Mouse (Mus musculus) heart, postnatal 10 days (tissue): Measurements from ENCODE around the gene Top2a. TPM values are rescaled to one million over a fixed set of nuclear protein-coding genes. Genes with fewer than 3 reads are reported as not detected.
A peak's percentile ranks its signal among the peaks of the same experiment; 100 is the strongest.

Source experiments
- DNase-seq, 2 experiments: peaks; one replicate each; pipeline ENCODE4 v3.0.0; 2021
- intact Hi-C: fragments of 180-260 bp; cut with DNase I; formaldehyde crosslinking; loops from one replicate; pipeline ENCODE4 v1.15.1; 2025
- total RNA-seq, 2 experiments: library from RNA; stranded (reverse); gene quantifications; 2 replicates each; pipeline ENCODE4 v1.2.3; 2021

Gene Top2a
- total RNA-seq, 2 experiments from 2014 or later, result 53.3 to 57.0 TPM

GRCm38 (mm10) chr11:98968716-98969495, 55.1 kb downstream of the Top2a start:
- intact Hi-C loops, result no loop called here
- peak in 1 of 2 experiments; percentile 24 for DNase-seq

- DNase-seq, result peak; percentile 17 to 34
- intact Hi-C loops, result no loop called here
These were observed 55.9 kb downstream of the Top2a start for GRCm38 (mm10) chr11:98968079-98968478.

GRCm38 (mm10) chr11:98966499-98967141, 57.4 kb downstream of the Top2a start:
- intact Hi-C loops, result no loop called here
- DNase-seq, result peak; percentile 93 to 94

GRCm38 (mm10) chr11:98965416-98966077, 58.4 kb downstream of the Top2a start:
- intact Hi-C loops, result no loop called here
- DNase-seq, result no peak

- peak; percentile 78 to 83 for DNase-seq
- intact Hi-C loops, result no loop called here
These were observed 59.2 kb downstream of the Top2a start for GRCm38 (mm10) chr11:98964616-98965415.

- intact Hi-C loops, result no loop called here
- no peak for DNase-seq
These were observed 59.8 kb downstream of the Top2a start for GRCm38 (mm10) chr11:98964201-98964615.

- intact Hi-C loops, result no loop called here
- DNase-seq, result peak; percentile 92 to 95
These were observed 60.6 kb downstream of the Top2a start for GRCm38 (mm10) chr11:98963191-98964021.

GRCm38 (mm10) chr11:98962421-98963095, 61.4 kb downstream of the Top2a start:
- intact Hi-C loops, result no loop called here
- DNase-seq, result no peak

GRCm38 (mm10) chr11:98961766-98962165, 62.2 kb downstream of the Top2a start:
- peak; percentile 12 to 21 for DNase-seq
- intact Hi-C loops, result loop anchor here (2.0 kb wide), 1 partner anchor 25 kb away; no protein-coding TSS in a partner anchor

DNA sequence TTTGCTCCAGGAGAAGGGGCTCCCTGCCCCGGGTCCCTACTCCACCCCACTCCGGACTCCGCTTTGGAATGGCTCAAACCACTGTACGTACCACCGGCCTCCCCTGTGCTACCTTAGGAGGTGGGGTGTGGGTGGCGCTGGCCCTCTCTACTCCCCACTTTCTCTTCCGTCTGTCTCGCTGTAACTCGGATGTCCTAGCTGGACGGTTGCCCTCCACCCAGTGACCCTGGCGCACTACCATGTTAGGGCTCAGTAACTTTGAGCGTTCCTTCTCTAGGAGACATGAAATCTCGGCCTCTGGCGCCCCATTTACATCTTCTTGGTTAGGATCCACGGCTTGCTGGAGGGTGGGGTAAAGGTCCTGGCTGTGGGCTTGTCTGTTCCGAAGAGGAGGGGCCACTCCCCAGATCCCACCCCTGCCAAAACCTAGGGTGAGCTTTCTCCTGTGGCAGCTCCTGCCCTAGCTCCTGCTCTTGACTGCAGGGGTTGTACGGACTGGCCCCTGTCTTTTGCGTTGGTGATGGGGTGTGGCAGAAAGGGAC, 62.9 kb downstream of the Top2a start:
- intact Hi-C loops, result loop anchor here (2.0 kb wide), 1 partner anchor 24 kb away; no protein-coding TSS in a partner anchor
- peak; percentile 63 to 64 for DNase-seq

- intact Hi-C loops, result loop anchor here (2.0 kb wide), 1 partner anchor 24 kb away; no protein-coding TSS in a partner anchor
- peak; percentile 86 to 88 for DNase-seq
These were observed 63.6 kb downstream of the Top2a start for GRCm38 (mm10) chr11:98960313-98960906.

- intact Hi-C loops, result loop anchor here (2.0 kb wide), 1 partner anchor 23 kb away; no protein-coding TSS in a partner anchor
- peak; percentile 90 to 91 for DNase-seq
These were observed 64.3 kb downstream of the Top2a start for GRCm38 (mm10) chr11:98959437-98960312.

DNA sequence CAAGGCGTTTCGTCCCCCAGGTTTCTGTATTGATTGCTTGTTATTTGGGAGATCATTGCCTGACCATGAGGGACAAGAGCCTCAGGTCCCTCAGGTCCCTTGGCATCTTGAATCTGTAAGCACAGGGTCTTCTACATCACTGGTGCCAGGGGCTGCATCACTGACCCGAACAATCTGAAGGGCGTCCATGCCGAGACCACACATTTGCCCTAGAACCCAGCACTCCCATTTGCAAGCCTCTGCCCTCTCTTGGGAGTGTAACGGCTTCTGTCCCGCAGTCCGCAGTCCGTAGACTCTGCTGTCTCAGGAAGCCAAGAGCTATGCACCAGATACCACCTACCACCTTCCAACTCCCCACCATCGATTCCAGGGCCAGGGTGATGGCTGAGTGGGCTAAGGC, 67.6 kb downstream of the Top2a start:
- DNase-seq, result no peak
- intact Hi-C loops, result no loop called here

DNA sequence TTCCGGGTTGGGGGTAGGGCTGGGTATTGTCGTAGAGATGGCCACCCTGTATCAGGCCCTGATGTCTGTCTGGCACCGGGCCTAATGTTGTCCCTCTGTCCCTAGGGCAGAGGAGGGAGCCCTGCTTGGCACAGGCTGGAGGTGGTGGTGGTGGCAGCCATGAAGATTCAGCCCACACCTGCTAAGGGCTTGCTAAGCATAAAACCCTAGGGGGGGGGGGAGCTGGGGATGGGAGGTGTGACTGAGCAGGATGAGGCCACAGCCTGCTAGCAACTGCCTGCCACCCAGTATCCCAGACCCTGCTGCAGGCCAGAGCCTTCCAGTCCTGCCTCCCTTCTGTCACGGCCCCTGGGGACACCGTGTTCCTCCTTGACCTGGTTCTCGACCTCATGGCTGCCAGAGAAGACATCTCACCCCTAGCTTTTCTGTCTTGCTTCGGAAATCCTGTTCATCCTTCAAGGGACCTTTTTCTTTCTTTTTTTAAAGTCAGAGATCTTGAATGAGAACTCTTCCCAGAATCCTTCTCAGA, 68.2 kb downstream of the Top2a start:
- peak in 1 of 2 experiments; percentile 26 for DNase-seq
- intact Hi-C loops, result loop anchor here (2.0 kb wide), 1 partner anchor 15 kb away; no protein-coding TSS in a partner anchor

GRCm38 (mm10) chr11:98954801-98955706, 68.9 kb downstream of the Top2a start:
- DNase-seq, result peak; percentile 45 to 55
- intact Hi-C loops, result loop anchor here (2.0 kb wide), 1 partner anchor 14 kb away; no protein-coding TSS in a partner anchor

DNA sequence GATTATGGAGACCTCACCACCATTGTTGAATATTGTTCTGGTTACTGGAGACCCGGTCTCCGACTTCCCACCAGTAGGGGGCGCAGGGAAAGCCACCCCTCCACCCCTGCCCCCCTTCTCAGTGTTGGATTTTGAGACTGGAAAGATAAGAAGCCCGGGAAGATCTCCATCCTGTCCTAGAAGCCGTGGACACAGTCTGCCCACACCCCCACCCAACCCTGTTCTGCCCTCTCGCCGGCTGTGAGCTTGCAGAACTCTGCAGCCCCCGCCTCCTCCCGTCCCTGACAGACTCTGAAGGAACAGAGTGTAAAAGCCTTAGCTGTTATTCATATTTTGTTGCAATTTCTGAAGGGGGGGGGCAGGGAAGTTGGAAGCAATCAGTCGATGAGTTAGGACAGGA, 69.6 kb downstream of the Top2a start:
- peak; percentile 85 to 91 for DNase-seq
- intact Hi-C loops, result loop anchor here (2.0 kb wide), 1 partner anchor 14 kb away; no protein-coding TSS in a partner anchor
